Mouse (Mus musculus) lung, adult 2 months (tissue): Measurements from ENCODE around the gene Ubr3. TPM values are rescaled to one million over a fixed set of nuclear protein-coding genes. Genes with fewer than 3 reads are reported as not detected.

ENCODE experiments used
- DNase-seq: peaks from one replicate; pipeline ENCODE4 v3.0.0; 2022
- H3K4me1 ChIP-seq: fragments of 200-500 bp; 2 replicates; pipeline ENCODE4 v1.6.1; 2011; ENCODE audit warnings: low read length; ENCODE audit not compliant: control insufficient read depth, insufficient read depth
- H3K4me3 ChIP-seq: fragments of 200-500 bp; replicated peaks from 2 replicates; pipeline ENCODE3; 2011; ENCODE audit warnings: low read depth, mild to moderate bottlenecking, control low read depth, low read length; ENCODE audit errors: extremely low read depth
- CTCF ChIP-seq: fragments of 200-500 bp; IDR thresholded peaks from 2 replicates; pipeline ENCODE4 v1.5.1; 2011; ENCODE audit warnings: mild to moderate bottlenecking, low read length, control low read depth; ENCODE audit not compliant: insufficient read depth
- POLR2A ChIP-seq: fragments of 200-500 bp; IDR thresholded peaks from 2 replicates; pipeline ENCODE4 v1.6.1; 2011; ENCODE audit warnings: low read depth, mild to moderate bottlenecking, control low read depth, low read length, borderline replicate concordance; ENCODE audit errors: extremely low read depth
- WGBS: fragments of 180-500 bp; shearing (Covaris S2); methylation state at CpG from one replicate; pipeline ENCODE4 v1.1.7; 2018; 5-methylcytosine and 5-hydroxymethylcytosine counted together
- polyA plus RNA-seq: library from polyadenylated mRNA; depleted of rRNA; stranded (reverse); fragments of >200 nt; gene quantifications from 2 replicates; pipeline ENCODE4 v1.2.3, GENCODE M21; 2012

Ubr3 gene
- polyA plus RNA-seq, 1 experiment, result 14.3 TPM

- H3K4me1 ChIP-seq, result no peaks in the 10 kb centered on the region; the same call in 1 of the 2 replicates
- no peak overlapping the region for H3K4me3 ChIP-seq
- WGBS, result 95% methylated on average over 2 of the region's 2 CpGs
- DNase-seq, result no peak
- TF ChIP-seq POLR2A, result no peak
- TF ChIP-seq CTCF, result no peak
Observed at GRCm38 (mm10) chr2:70006492-70006891, 109.4 kb downstream of the Ubr3 start.

- Histone ChIP-seq H3K4me3 (no peak overlapping the region), H3K4me1 (peaks cover 4% of the 10 kb centered on the region)
- TF ChIP-seq POLR2A (no peak), CTCF (no peak)
- WGBS, result 76% methylated on average over 8 of the region's 8 CpGs
- DNase-seq, result peak; percentile 60
Observed at GRCm38 (mm10) chr2:70012941-70013340, 115.9 kb downstream of the Ubr3 start.

- TF ChIP-seq CTCF (no peak), POLR2A (no peak)
- WGBS, result 25% methylated on average over 6 of the region's 6 CpGs
- Histone ChIP-seq H3K4me1 (no peaks in the 10 kb centered on the region), H3K4me3 (no peak overlapping the region)
- DNase-seq, result no peak
Observed at GRCm38 (mm10) chr2:70018236-70018635, 121.2 kb downstream of the Ubr3 start.

GRCm38 (mm10) chr2:70024454-70024853, 127.4 kb downstream of the Ubr3 start:
- 86% methylated on average over 2 of the region's 2 CpGs for WGBS
- no peak for TF ChIP-seq CTCF
- TF ChIP-seq POLR2A, result no peak
- Histone ChIP-seq H3K4me1 (no peaks in the 10 kb centered on the region), H3K4me3 (no peak overlapping the region)
- DNase-seq, result no peak

- WGBS, result 92% methylated on average over 5 of the region's 5 CpGs
- Histone ChIP-seq H3K4me3 (no peak overlapping the region), H3K4me1 (no peaks in the 10 kb centered on the region)
- DNase-seq, result no peak
- TF ChIP-seq POLR2A (no peak), CTCF (no peak)
Observed at GRCm38 (mm10) chr2:70025711-70026110, 128.7 kb downstream of the Ubr3 start.

- H3K4me1 ChIP-seq, result no peaks in the 10 kb centered on the region
- H3K4me3 ChIP-seq, result no peak overlapping the region
- no peak for DNase-seq
- 78% methylated on average over 2 of the region's 2 CpGs for WGBS
- TF ChIP-seq POLR2A (no peak), CTCF (no peak)
Observed at GRCm38 (mm10) chr2:70031472-70031871, 134.4 kb downstream of the Ubr3 start.

- TF ChIP-seq CTCF, result no peak
- TF ChIP-seq POLR2A, result no peak
- no peak overlapping the region for H3K4me3 ChIP-seq
- WGBS, result 86% methylated on average over 5 of the region's 5 CpGs
- no peak for DNase-seq
- no peaks in the 10 kb centered on the region for H3K4me1 ChIP-seq
Observed at GRCm38 (mm10) chr2:70034895-70035294, 137.8 kb downstream of the Ubr3 start.

- TF ChIP-seq CTCF (no peak), POLR2A (no peak)
- 69% methylated on average over 1 of the region's 1 CpGs for WGBS
- Histone ChIP-seq H3K4me1 (no peaks in the 10 kb centered on the region), H3K4me3 (no peak overlapping the region)
- no peak for DNase-seq
Observed at GRCm38 (mm10) chr2:70035358-70035757, 138.3 kb downstream of the Ubr3 start.

- WGBS, result 65% methylated on average over 8 of the region's 8 CpGs
- H3K4me1 ChIP-seq, result no peaks in the 10 kb centered on the region
- H3K4me3 ChIP-seq, result no peak overlapping the region
- peak; percentile 39 for TF ChIP-seq CTCF
- TF ChIP-seq POLR2A, result no peak
- DNase-seq, result peak; percentile 17
Observed at GRCm38 (mm10) chr2:70037221-70037620, 140.2 kb downstream of the Ubr3 start.

- TF ChIP-seq POLR2A, result no peak
- TF ChIP-seq CTCF, result no peak
- WGBS, result 35% methylated on average over 7 of the region's 7 CpGs
- Histone ChIP-seq H3K4me1 (no peaks in the 10 kb centered on the region), H3K4me3 (no peak within 1 kb of the TSS)
- DNase-seq, result no peak
Observed at GRCm38 (mm10) chr2:70038752-70039151, 141.7 kb downstream of the Ubr3 start, which contains the start of gene Myo3b. Gene Myo3b, plus strand, starts transcription at chr2:70039126.
